Mouse (Mus musculus): ENCODE data around the gene Kctd2. TPM values are rescaled to one million over a fixed set of nuclear protein-coding genes. Genes with fewer than 3 reads are reported as not detected.
"Not testable (repeated sequence)": the region's sequence is repeated elsewhere in the genome, so short reads cannot be mapped to it uniquely, and the experiment has no call there.

Kctd2 gene
- polyA plus RNA-seq, 1 experiment from 2014 or later, result 11.5 TPM

DNA sequence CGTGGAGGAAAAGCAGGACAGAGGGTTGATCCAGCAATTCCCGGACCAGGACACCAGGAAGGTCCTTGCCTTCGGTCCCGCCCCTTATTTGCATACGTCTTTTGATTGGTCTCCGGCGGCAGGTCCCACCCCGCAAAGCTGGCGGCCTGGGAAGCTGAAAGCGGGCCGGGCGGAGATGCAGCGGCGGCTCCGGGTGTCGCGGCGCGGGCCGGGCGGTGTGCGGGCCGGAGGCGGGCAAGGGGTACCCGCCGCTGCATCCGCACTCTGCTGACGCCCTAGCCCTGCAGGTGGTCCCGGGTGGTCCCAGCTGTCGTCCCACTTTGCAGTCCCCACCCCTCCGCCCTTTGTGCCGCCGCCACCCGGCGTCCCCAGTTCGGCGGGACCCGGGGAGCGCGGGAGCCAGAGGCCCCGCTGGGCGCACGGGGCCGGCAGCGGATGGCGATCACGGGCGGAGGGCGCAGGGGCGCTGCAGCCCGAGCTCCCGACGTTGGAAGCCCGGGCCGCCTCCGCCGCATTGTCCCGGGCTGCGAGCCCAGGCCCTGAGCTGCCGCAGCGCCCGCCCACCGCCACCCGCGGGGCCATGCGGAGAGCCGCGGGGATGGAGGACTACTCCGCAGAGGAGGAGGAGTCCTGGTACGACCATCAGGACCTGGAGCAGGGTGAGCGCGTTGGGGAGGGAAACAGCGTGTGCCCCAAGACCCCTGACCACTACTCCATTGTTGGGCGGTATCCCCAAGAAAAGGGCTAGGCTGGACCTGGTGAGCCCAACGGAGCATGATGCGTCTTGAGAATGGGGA is 38.0 kb upstream of the Kctd2 start, which contains the start of gene Cdr2l:
Cdr2l (plus strand) TSS at position 174 of the 797 bp plus-strand sequence.
- Histone ChIP-seq H3K27me3 (peaks cover 7% of the 10 kb centered on the region; the same call in 1 of the 2 replicates), H3K36me3 (no peaks in the 10 kb centered on the region), H3K9me3 (replicated peaks) (no peaks in the 10 kb centered on the region), H3K9ac (peak within 1 kb of the TSS; percentile 82), H3K4me2 (peak within 1 kb of the TSS; percentile 93), H3K4me3 (peak within 1 kb of the TSS; percentile 80), H3K4me1 (replicated peaks) (peaks cover 34% of the 10 kb centered on the region), H3K27ac (peak within 1 kb of the TSS; percentile 83)
- under 1% methylated on average over 76 of the region's 76 CpGs for WGBS
- ATAC-seq (replicated peaks; ENCODE audit: insufficient number of reproducible peaks, insufficient read depth, low FRiP score, low read depth), result peak; percentile 90

DNA sequence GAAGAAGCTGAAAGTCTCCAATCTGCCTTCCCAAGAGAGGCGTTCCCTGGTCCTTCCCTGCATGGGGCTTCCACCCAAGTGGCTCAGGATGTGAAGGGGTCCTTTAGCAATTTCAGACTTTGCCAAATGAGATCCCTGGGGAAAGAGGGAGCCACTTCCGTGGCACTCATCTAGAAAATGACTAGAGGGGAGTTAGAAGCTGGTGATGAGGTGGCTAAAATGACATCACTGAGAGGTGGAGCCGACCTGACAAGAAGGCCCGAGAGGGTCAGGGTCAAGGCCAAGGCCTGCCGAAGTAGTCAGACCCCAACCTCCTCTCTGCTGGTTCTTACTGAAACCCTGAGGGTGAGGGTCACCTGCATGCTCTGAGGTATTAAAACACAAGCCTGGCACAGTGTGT is 37.0 kb upstream of the Kctd2 start:
- peaks cover 7% of the 10 kb centered on the region; the same call in 1 of the 2 replicates for H3K27me3 ChIP-seq
- ATAC-seq (replicated peaks; ENCODE audit: insufficient number of reproducible peaks, insufficient read depth, low FRiP score, low read depth), result no peak
- peak overlapping the region; percentile 93 for H3K4me2 ChIP-seq
- H3K27ac ChIP-seq, result 0 out of 2 replicates have a peak overlapping the region, but pooled peaks have one; percentile 58
- WGBS, result 23% methylated on average over 5 of the region's 5 CpGs
- H3K9ac ChIP-seq, result peak overlapping the region; percentile 82; the same call in 1 of the 2 replicates
- H3K36me3 ChIP-seq, result no peaks in the 10 kb centered on the region
- peaks cover 34% of the 10 kb centered on the region for H3K4me1 ChIP-seq (replicated peaks)
- H3K9me3 ChIP-seq (replicated peaks), result no peaks in the 10 kb centered on the region
- H3K4me3 ChIP-seq, result peak overlapping the region; percentile 80

DNA sequence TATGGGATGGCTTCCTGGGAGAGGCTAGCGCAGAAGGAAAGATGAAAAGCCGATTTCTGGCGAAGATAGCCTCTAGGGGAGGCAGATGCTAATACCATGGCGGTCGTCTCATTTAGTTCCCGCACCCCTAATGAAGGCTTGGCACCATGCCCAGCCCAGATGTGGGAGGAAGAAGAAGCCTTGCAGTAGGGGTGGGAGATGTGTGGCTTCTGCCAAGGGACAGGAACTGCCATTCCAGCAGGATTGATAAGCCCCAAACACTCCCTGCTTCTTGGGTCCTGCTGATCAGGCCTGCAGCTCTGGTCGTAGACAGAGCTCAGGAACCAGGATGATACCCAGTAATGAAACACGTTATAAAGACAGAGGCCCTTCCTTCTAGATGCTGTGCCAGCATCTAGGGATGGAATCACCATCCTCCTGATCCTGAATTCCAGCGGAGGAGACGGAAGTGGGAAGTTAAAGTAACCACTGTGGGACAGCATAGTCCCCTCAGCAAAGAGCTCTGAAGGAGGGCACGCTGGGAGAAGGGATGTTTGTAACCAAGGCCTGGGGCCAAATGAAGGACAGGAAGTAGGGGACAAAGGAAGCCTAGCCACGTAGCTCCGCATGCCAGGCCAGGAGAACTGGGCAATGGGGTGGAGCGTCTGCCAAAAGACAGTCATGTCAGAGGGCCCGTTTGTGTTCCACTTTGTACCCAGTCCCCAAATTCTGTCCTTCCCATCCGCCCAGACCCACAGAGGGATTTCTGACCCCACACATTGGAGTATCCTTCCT is 36.0 kb upstream of the Kctd2 start:
- peaks cover 34% of the 10 kb centered on the region for H3K4me1 ChIP-seq (replicated peaks)
- H3K9me3 ChIP-seq (replicated peaks), result no peaks in the 10 kb centered on the region
- ATAC-seq (replicated peaks; ENCODE audit: insufficient number of reproducible peaks, insufficient read depth, low FRiP score, low read depth), result no peak
- no peaks in the 10 kb centered on the region for H3K36me3 ChIP-seq
- peak overlapping the region; percentile 58 for H3K27ac ChIP-seq
- peak overlapping the region; percentile 19; the same call in 1 of the 2 replicates for H3K9ac ChIP-seq
- 47% methylated on average over 16 of the region's 16 CpGs for WGBS
- peak overlapping the region; percentile 93 for H3K4me2 ChIP-seq
- H3K4me3 ChIP-seq, result peak overlapping the region; percentile 80
- H3K27me3 ChIP-seq, result peaks cover 7% of the 10 kb centered on the region; the same call in 1 of the 2 replicates

DNA sequence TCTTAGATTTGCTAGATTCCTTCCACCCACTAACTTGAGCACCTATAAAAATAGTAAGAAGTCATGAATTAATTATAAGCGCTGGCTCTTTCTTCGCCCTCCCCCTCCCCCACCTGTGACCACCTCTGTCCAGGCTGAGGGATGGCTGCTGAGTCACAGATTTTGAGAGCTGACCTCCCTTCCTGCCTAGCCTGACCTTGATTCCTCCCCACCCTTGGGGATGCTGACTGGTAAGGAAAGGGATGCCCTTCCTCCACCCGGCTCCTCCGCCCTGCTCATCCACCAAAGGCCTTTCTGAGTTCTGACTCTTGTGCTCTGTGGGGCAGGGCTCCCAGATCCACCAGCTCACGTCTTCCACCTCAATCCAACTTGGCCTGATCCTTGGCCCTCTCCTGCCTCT is 35.3 kb upstream of the Kctd2 start:
- H3K27me3 ChIP-seq, result peaks cover 7% of the 10 kb centered on the region; the same call in 1 of the 2 replicates
- H3K9ac ChIP-seq, result no peak overlapping the region; the same call in 1 of the 2 replicates
- no peaks in the 10 kb centered on the region for H3K36me3 ChIP-seq
- H3K4me1 ChIP-seq (replicated peaks), result peaks cover 34% of the 10 kb centered on the region
- H3K9me3 ChIP-seq (replicated peaks), result no peaks in the 10 kb centered on the region
- H3K4me2 ChIP-seq, result peak overlapping the region; percentile 93; the same call in 1 of the 2 replicates
- peak overlapping the region; percentile 58; the same call in 1 of the 2 replicates for H3K27ac ChIP-seq
- WGBS, result 64% methylated on average over 5 of the region's 5 CpGs
- no peak overlapping the region for H3K4me3 ChIP-seq
- ATAC-seq (replicated peaks; ENCODE audit: insufficient number of reproducible peaks, insufficient read depth, low FRiP score, low read depth), result no peak

DNA sequence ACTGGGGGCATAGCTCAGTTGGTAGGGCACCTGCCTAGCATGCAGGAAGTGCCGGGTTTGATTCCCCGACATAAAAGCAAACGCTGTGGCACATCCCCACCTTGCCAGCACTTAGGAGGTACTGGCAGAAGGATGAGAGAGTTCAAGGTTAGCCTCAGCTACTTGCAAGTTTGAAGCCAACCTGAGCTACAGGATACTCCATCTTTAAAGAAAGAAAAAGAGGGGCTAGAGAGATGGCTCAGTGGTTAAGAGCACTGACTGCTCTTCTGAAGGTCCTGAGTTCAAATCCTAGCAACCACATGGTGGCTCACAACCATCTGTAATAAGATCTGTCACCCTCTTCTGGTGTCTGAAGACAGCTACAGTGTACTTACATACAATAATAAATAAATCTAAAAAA is 33.1 kb upstream of the Kctd2 start:
- not testable (repeated sequence) for H3K27ac ChIP-seq; H3K27me3 ChIP-seq; H3K36me3 ChIP-seq; H3K9me3 ChIP-seq (replicated peaks); ATAC-seq (replicated peaks; ENCODE audit: insufficient number of reproducible peaks, insufficient read depth, low FRiP score, low read depth); H3K4me3 ChIP-seq; H3K4me2 ChIP-seq; H3K9ac ChIP-seq
- peaks cover 30% of the 10 kb centered on the region for H3K4me1 ChIP-seq (replicated peaks)
- 82% methylated on average over 3 of the region's 3 CpGs for WGBS

DNA sequence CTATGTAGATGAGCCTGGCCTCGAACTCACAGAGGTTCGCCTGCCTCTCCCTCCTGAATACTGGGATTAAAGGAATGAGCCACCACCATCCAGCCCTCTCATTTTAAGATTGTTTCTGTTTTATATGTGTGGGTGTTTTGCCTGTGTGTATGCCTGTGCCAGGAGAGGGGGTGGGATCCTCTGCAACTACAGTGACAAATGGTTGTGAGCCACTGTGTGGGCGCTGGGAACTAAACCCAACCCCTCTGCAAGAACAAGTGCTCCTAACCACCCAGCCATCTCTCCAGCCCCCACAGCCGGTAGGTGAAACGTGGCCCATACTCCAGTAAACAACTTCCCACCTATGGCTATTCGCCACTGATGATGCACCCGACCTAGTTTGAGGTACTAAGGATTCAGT is 28.6 kb upstream of the Kctd2 start:
- Histone ChIP-seq H3K4me2 (no peak overlapping the region), H3K9ac (no peak overlapping the region), H3K36me3 (peaks cover 18% of the 10 kb centered on the region; the same call in 1 of the 2 replicates), H3K4me3 (no peak overlapping the region), H3K27me3 (no peaks in the 10 kb centered on the region), H3K4me1 (replicated peaks) (peaks cover 8% of the 10 kb centered on the region), H3K9me3 (replicated peaks) (no peaks in the 10 kb centered on the region), H3K27ac (no peak overlapping the region)
- ATAC-seq (replicated peaks; ENCODE audit: insufficient number of reproducible peaks, insufficient read depth, low FRiP score, low read depth), result no peak
- WGBS, result 85% methylated on average over 7 of the region's 7 CpGs

DNA sequence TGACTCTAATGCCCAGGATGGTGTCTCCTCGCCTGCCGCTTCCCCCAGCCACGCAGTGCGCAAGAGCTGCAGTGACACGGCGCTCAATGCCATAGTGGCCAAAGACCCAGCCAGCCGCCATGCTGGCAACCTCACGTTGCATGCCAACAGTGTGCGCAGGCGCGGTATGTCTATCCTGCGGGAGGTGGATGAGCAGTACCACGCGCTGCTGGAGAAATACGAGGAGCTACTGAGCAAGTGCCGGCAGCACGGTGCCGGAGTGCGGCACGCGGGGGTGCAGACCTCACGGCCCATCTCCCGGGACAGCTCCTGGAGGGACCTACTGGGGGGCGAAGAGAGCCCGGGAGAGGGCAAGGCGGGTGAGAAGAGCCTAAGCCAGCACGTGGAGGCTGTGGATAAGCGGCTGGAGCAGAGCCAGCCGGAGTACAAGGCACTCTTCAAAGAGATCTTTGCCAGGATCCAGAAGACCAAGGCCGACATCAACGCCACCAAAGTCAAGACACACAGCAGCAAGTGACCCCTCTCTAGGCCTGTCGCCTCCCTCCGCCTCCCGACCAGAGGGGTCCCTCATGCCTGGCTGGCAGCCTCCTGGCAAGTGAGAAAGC is 26.1 kb upstream of the Kctd2 start:
- no peak overlapping the region for H3K27ac ChIP-seq
- no peak; the same call in 1 of the 2 replicates for ATAC-seq (replicated peaks; ENCODE audit: insufficient number of reproducible peaks, insufficient read depth, low FRiP score, low read depth)
- peak overlapping the region; percentile 34 for H3K4me3 ChIP-seq
- H3K27me3 ChIP-seq, result no peaks in the 10 kb centered on the region
- peaks cover 18% of the 10 kb centered on the region; the same call in 1 of the 2 replicates for H3K36me3 ChIP-seq
- peaks cover 8% of the 10 kb centered on the region for H3K4me1 ChIP-seq (replicated peaks)
- no peaks in the 10 kb centered on the region for H3K9me3 ChIP-seq (replicated peaks)
- H3K9ac ChIP-seq, result 0 out of 2 replicates have a peak overlapping the region, but pooled peaks have one; percentile 5
- peak overlapping the region; percentile 63 for H3K4me2 ChIP-seq
- 47% methylated on average over 34 of the region's 34 CpGs for WGBS

DNA sequence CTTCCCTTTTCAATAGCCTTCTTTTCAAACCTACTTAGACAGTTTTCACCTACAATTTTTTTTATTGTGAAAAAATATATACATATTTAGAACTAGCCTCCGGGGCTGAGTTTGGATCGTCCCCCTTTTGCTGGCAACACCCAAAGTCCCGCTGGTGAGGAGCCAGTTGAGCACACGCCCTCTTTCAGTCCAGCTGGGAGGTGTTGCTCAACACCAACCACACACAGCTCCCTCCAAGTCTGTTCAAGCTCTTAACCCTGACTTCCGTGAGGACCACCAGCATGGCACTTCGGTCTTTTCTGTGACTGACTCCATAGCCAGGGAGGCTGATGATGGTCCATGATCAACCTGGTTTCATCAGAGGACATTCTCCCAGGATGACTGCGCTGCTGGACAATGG is 21.8 kb upstream of the Kctd2 start:
- WGBS, result 63% methylated on average over 7 of the region's 7 CpGs
- no peaks in the 10 kb centered on the region for H3K9me3 ChIP-seq (replicated peaks)
- H3K36me3 ChIP-seq, result 0 out of 2 replicates have a peak, but pooled peaks cover 4% of the 10 kb centered on the region
- H3K4me1 ChIP-seq (replicated peaks), result peaks cover 10% of the 10 kb centered on the region
- no peak overlapping the region for H3K4me2 ChIP-seq
- H3K9ac ChIP-seq, result no peak overlapping the region
- no peak overlapping the region for H3K4me3 ChIP-seq
- no peaks in the 10 kb centered on the region for H3K27me3 ChIP-seq
- H3K27ac ChIP-seq, result no peak overlapping the region
- no peak for ATAC-seq (replicated peaks; ENCODE audit: insufficient number of reproducible peaks, insufficient read depth, low FRiP score, low read depth)

DNA sequence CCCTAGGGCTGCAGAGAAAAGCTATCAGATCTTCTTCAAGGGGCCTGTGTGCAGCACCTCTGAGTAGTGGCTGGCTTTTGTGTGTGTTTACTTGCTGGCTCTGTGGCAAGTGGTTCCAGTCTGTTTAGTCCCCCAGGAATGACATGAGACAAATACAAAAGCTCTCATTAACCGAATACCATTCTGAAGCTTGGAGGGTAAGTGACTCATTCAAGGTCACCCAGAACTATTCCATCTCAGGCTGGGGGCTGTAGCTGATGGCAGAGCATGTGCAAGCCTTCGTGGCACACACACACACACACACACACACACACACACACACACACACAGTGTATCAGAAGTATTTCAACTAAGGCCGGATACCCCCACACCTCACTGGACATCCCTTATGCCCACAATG is 19.8 kb upstream of the Kctd2 start:
- WGBS, result 64% methylated on average over 3 of the region's 3 CpGs
- no peaks in the 10 kb centered on the region for H3K9me3 ChIP-seq (replicated peaks)

DNA sequence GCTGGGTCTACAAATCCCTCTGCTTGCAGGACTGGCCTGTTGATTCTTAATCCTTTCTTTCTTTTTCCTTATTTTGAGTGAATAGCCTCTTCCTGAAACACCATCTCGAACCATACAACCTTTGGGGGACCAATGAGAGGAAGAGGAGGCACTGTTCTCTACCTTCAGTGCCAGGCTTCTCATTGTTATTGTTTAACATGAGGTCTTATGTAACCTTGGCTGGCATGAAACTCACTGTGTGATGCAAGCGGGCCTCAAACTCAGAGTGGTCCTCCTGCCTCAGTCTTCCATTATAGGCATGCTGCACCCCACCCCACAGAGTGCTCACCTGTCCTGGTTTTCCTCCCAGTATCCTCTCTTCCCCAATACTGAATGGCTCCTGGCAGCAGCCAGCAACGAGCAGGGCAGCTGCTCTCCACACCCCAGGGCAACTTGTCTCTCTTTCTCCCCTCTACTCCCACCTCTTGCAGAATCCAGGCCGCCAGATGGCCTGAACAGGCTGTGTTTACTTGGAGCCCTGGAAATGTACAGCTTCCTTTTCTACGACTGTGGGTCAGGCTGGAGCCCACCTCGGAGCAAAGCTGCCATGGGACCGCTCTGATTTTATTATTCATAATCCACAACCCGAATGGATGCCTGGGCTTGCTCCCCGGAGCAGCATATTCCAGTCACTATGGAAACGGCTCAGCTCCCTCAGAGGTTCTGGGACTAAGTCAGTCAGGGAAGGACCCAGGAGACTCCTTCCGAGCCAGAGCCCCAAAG is 19.1 kb upstream of the Kctd2 start:
- H3K4me1 ChIP-seq (replicated peaks), result peaks cover 17% of the 10 kb centered on the region
- no peak overlapping the region for H3K4me2 ChIP-seq
- WGBS, result 53% methylated on average over 11 of the region's 11 CpGs

More for the DNA sequence above, 19.8 kb upstream of the Kctd2 start:
- 0 out of 2 replicates have a peak, but pooled peaks cover 4% of the 10 kb centered on the region for H3K36me3 ChIP-seq
- H3K4me3 ChIP-seq, result no peak overlapping the region
- H3K27me3 ChIP-seq, result no peaks in the 10 kb centered on the region
- no peak overlapping the region for H3K9ac ChIP-seq
- peaks cover 16% of the 10 kb centered on the region for H3K4me1 ChIP-seq (replicated peaks)
- ATAC-seq (replicated peaks; ENCODE audit: insufficient number of reproducible peaks, insufficient read depth, low FRiP score, low read depth), result no peak
- no peak overlapping the region for H3K4me2 ChIP-seq
- no peak overlapping the region for H3K27ac ChIP-seq

More for the DNA sequence above, 19.1 kb upstream of the Kctd2 start:
- H3K27ac ChIP-seq, result no peak overlapping the region
- no peak overlapping the region for H3K4me3 ChIP-seq
- H3K27me3 ChIP-seq, result no peaks in the 10 kb centered on the region
- no peak for ATAC-seq (replicated peaks; ENCODE audit: insufficient number of reproducible peaks, insufficient read depth, low FRiP score, low read depth)
- H3K9ac ChIP-seq, result no peak overlapping the region
- no peaks in the 10 kb centered on the region for H3K9me3 ChIP-seq (replicated peaks)
- H3K36me3 ChIP-seq, result 0 out of 2 replicates have a peak, but pooled peaks cover 4% of the 10 kb centered on the region

Measured in heart, embryonic 15.5 days (tissue).